Mouse (Mus musculus): Measurements from ENCODE around the gene Catsper3. TPM values are rescaled to one million over a fixed set of nuclear protein-coding genes. Genes with fewer than 3 reads are reported as not detected.

Gene Catsper3
- polyA plus RNA-seq, 1 experiment from 2014 or later: not detected

GRCm38 (mm10) chr13:55828141-55829017 is 44.0 kb downstream of the Catsper3 start:
- H3K27ac ChIP-seq: no peak overlapping the region
- no peak overlapping the region for H3K4me2 ChIP-seq (replicated peaks)
- peaks cover 91% of the 10 kb centered on the region for H3K27me3 ChIP-seq
- no peak for ATAC-seq (ENCODE audit: low FRiP score)
- peaks cover 23% of the 10 kb centered on the region for H3K4me1 ChIP-seq
- no peaks in the 10 kb centered on the region for H3K36me3 ChIP-seq
- no peaks in the 10 kb centered on the region for H3K9me3 ChIP-seq (replicated peaks)
- H3K4me3 ChIP-seq: no peak overlapping the region
- no peak overlapping the region for H3K9ac ChIP-seq
- WGBS: under 1% methylated on average over 50 of the region's 50 CpGs

- H3K36me3 ChIP-seq: no peaks in the 10 kb centered on the region
- no peak overlapping the region for H3K9ac ChIP-seq
- no peak for ATAC-seq (ENCODE audit: low FRiP score)
- H3K9me3 ChIP-seq (replicated peaks): no peaks in the 10 kb centered on the region
- no peak overlapping the region for H3K4me3 ChIP-seq
- H3K4me2 ChIP-seq (replicated peaks): no peak overlapping the region
- H3K27me3 ChIP-seq: peaks cover 91% of the 10 kb centered on the region
- peaks cover 23% of the 10 kb centered on the region for H3K4me1 ChIP-seq
- H3K27ac ChIP-seq: no peak overlapping the region
- WGBS: 1% methylated on average over 12 of the region's 12 CpGs
These were observed 44.8 kb downstream of the Catsper3 start for GRCm38 (mm10) chr13:55829018-55829655.

GRCm38 (mm10) chr13:55830081-55830832 is 45.9 kb downstream of the Catsper3 start:
- no peak for ATAC-seq (ENCODE audit: low FRiP score)
- Histone ChIP-seq H3K9me3 (replicated peaks) (no peaks in the 10 kb centered on the region), H3K27me3 (peaks cover 88% of the 10 kb centered on the region), H3K4me3 (peak overlapping the region; percentile 29), H3K9ac (no peak overlapping the region), H3K36me3 (no peaks in the 10 kb centered on the region), H3K27ac (no peak overlapping the region), H3K4me1 (peaks cover 20% of the 10 kb centered on the region), H3K4me2 (replicated peaks) (peak overlapping the region; percentile 44)
- 1% methylated on average over 48 of the region's 48 CpGs for whole genome bisulfite sequencing

GRCm38 (mm10) chr13:55830833-55831721 is 46.7 kb downstream of the Catsper3 start:
- peak overlapping the region; percentile 44 for H3K4me2 ChIP-seq (replicated peaks)
- 1% methylated on average over 60 of the region's 82 CpGs for WGBS
- H3K27me3 ChIP-seq: peaks cover 87% of the 10 kb centered on the region
- no peaks in the 10 kb centered on the region for H3K9me3 ChIP-seq (replicated peaks)
- H3K4me3 ChIP-seq: peak overlapping the region; percentile 29
- H3K36me3 ChIP-seq: no peaks in the 10 kb centered on the region
- peaks cover 24% of the 10 kb centered on the region for H3K4me1 ChIP-seq
- ATAC-seq (ENCODE audit: low FRiP score): no peak
- H3K9ac ChIP-seq: peak overlapping the region; percentile 41; the same call in 1 of the 2 replicates
- no peak overlapping the region for H3K27ac ChIP-seq

GRCm38 (mm10) chr13:55831722-55832160 is 47.4 kb downstream of the Catsper3 start:
- Histone ChIP-seq H3K4me3 (peak overlapping the region; percentile 29), H3K36me3 (no peaks in the 10 kb centered on the region), H3K4me2 (replicated peaks) (peak overlapping the region; percentile 44; the same call in 1 of the 2 replicates), H3K9ac (no peak overlapping the region), H3K27ac (no peak overlapping the region), H3K9me3 (replicated peaks) (no peaks in the 10 kb centered on the region), H3K4me1 (peaks cover 25% of the 10 kb centered on the region), H3K27me3 (peaks cover 90% of the 10 kb centered on the region)
- peak; percentile 21; the same call in 1 of the 2 replicates for ATAC-seq (ENCODE audit: low FRiP score)
- WGBS: under 1% methylated on average over 25 of the region's 25 CpGs

- ATAC-seq (ENCODE audit: low FRiP score): no peak
- Histone ChIP-seq H3K4me3 (no peak overlapping the region), H3K4me2 (replicated peaks) (no peak overlapping the region), H3K9ac (no peak overlapping the region), H3K27ac (no peak overlapping the region), H3K36me3 (no peaks in the 10 kb centered on the region), H3K27me3 (peaks cover 94% of the 10 kb centered on the region), H3K4me1 (peaks cover 25% of the 10 kb centered on the region), H3K9me3 (replicated peaks) (no peaks in the 10 kb centered on the region)
- WGBS: 29% methylated on average over 1 of the region's 1 CpGs
These were observed 48.2 kb downstream of the Catsper3 start for GRCm38 (mm10) chr13:55832602-55833001.

GRCm38 (mm10) chr13:55833921-55834320 is 49.6 kb downstream of the Catsper3 start:
- 4% methylated on average over 7 of the region's 7 CpGs for WGBS
- ATAC-seq (ENCODE audit: low FRiP score): no peak

GRCm38 (mm10) chr13:55834667-55835066 is 50.3 kb downstream of the Catsper3 start:
- H3K27ac ChIP-seq: no peak overlapping the region
- WGBS: 3% methylated on average over 5 of the region's 5 CpGs
- no peak overlapping the region for H3K4me2 ChIP-seq (replicated peaks)
- peaks cover 96% of the 10 kb centered on the region for H3K27me3 ChIP-seq
- no peak overlapping the region for H3K4me3 ChIP-seq
- no peak for ATAC-seq (ENCODE audit: low FRiP score)
- no peaks in the 10 kb centered on the region for H3K9me3 ChIP-seq (replicated peaks)
- H3K36me3 ChIP-seq: no peaks in the 10 kb centered on the region
- H3K4me1 ChIP-seq: peaks cover 20% of the 10 kb centered on the region
- no peak overlapping the region for H3K9ac ChIP-seq

More at GRCm38 (mm10) chr13:55833921-55834320, 49.6 kb downstream of the Catsper3 start:
- H3K9ac ChIP-seq: no peak overlapping the region
- peaks cover 20% of the 10 kb centered on the region for H3K4me1 ChIP-seq
- no peak overlapping the region for H3K27ac ChIP-seq
- no peak overlapping the region for H3K4me2 ChIP-seq (replicated peaks)
- no peaks in the 10 kb centered on the region for H3K36me3 ChIP-seq
- H3K4me3 ChIP-seq: no peak overlapping the region
- no peaks in the 10 kb centered on the region for H3K9me3 ChIP-seq (replicated peaks)
- H3K27me3 ChIP-seq: peaks cover 94% of the 10 kb centered on the region

- Histone ChIP-seq H3K4me2 (replicated peaks) (peak overlapping the region; percentile 26; the same call in 1 of the 2 replicates), H3K27ac (no peak overlapping the region), H3K4me1 (peaks cover 24% of the 10 kb centered on the region), H3K4me3 (0 out of 2 replicates have a peak overlapping the region, but pooled peaks have one; percentile 8), H3K9ac (no peak overlapping the region), H3K27me3 (peaks cover 96% of the 10 kb centered on the region), H3K36me3 (no peaks in the 10 kb centered on the region), H3K9me3 (replicated peaks) (no peaks in the 10 kb centered on the region)
- 2% methylated on average over 33 of the region's 33 CpGs for WGBS
- no peak for ATAC-seq (ENCODE audit: low FRiP score)
These were observed 51.3 kb downstream of the Catsper3 start for GRCm38 (mm10) chr13:55835548-55836097.

- Histone ChIP-seq H3K9me3 (replicated peaks) (no peaks in the 10 kb centered on the region), H3K4me2 (replicated peaks) (peak within 1 kb of the TSS; percentile 26; the same call in 1 of the 2 replicates), H3K9ac (no peak within 1 kb of the TSS), H3K4me3 (0 out of 2 replicates have a peak within 1 kb of the TSS, but pooled peaks have one; percentile 8), H3K4me1 (peaks cover 24% of the 10 kb centered on the region), H3K27me3 (peaks cover 96% of the 10 kb centered on the region), H3K36me3 (no peaks in the 10 kb centered on the region), H3K27ac (no peak within 1 kb of the TSS)
- no peak for ATAC-seq (ENCODE audit: low FRiP score)
- WGBS: 3% methylated on average over 25 of the region's 36 CpGs
These were observed 51.8 kb downstream of the Catsper3 start, which contains the start of gene Pitx1 for GRCm38 (mm10) chr13:55836142-55836625. Gene Pitx1 (minus strand): TSS chr13:55836192.
